Mouse (Mus musculus): ENCODE results near the gene Gm20388. TPM values are rescaled to one million over a fixed set of nuclear protein-coding genes. Genes with fewer than 3 reads are reported as not detected.

Gene Gm20388
- polyA plus RNA-seq, 1 experiment from 2014 or later: 7.4 TPM

GRCm38 (mm10) chr8:124045856-124046255 lies 4135.2 kb downstream of the Gm20388 start:
- 90% methylated on average over 8 of the region's 8 CpGs for WGBS
- H3K9ac ChIP-seq: no peak overlapping the region

GRCm38 (mm10) chr8:124052110-124052509 lies 4141.5 kb downstream of the Gm20388 start:
- H3K4me3 ChIP-seq (replicated peaks): no peak overlapping the region
- no peak overlapping the region for H3K9ac ChIP-seq
- 0 out of 2 replicates have a peak, but pooled peaks have one; percentile 12 for ATAC-seq (replicated peaks; ENCODE audit: low FRiP score)
- H3K36me3 ChIP-seq: peaks cover 23% of the 10 kb centered on the region
- H3K4me2 ChIP-seq: no peak overlapping the region
- H3K27ac ChIP-seq: no peak overlapping the region
- no peaks in the 10 kb centered on the region for H3K27me3 ChIP-seq
- no peaks in the 10 kb centered on the region for H3K4me1 ChIP-seq
- no peaks in the 10 kb centered on the region for H3K9me3 ChIP-seq (replicated peaks)
- WGBS: 19% methylated on average over 3 of the region's 3 CpGs

More at GRCm38 (mm10) chr8:124045856-124046255, 4135.2 kb downstream of the Gm20388 start:
- H3K27me3 ChIP-seq: no peaks in the 10 kb centered on the region
- no peak overlapping the region for H3K27ac ChIP-seq
- no peak for ATAC-seq (replicated peaks; ENCODE audit: low FRiP score)
- no peaks in the 10 kb centered on the region for H3K4me1 ChIP-seq
- H3K9me3 ChIP-seq (replicated peaks): no peaks in the 10 kb centered on the region
- H3K4me2 ChIP-seq: no peak overlapping the region
- H3K4me3 ChIP-seq (replicated peaks): no peak overlapping the region
- H3K36me3 ChIP-seq: peaks cover 75% of the 10 kb centered on the region

GRCm38 (mm10) chr8:124052568-124052967 lies 4141.9 kb downstream of the Gm20388 start:
- ATAC-seq (replicated peaks; ENCODE audit: low FRiP score): no peak
- WGBS: 39% methylated on average over 4 of the region's 4 CpGs

GRCm38 (mm10) chr8:124056832-124057655 lies 4146.4 kb downstream of the Gm20388 start:
- Histone ChIP-seq H3K27ac (no peak overlapping the region), H3K4me2 (no peak overlapping the region), H3K4me3 (replicated peaks) (no peak overlapping the region), H3K36me3 (no peaks in the 10 kb centered on the region), H3K9me3 (replicated peaks) (no peaks in the 10 kb centered on the region), H3K9ac (no peak overlapping the region), H3K27me3 (no peaks in the 10 kb centered on the region), H3K4me1 (no peaks in the 10 kb centered on the region)
- no peak for ATAC-seq (replicated peaks; ENCODE audit: low FRiP score)
- WGBS: 75% methylated on average over 11 of the region's 11 CpGs

More at GRCm38 (mm10) chr8:124052568-124052967, 4141.9 kb downstream of the Gm20388 start:
- Histone ChIP-seq H3K9ac (no peak overlapping the region), H3K4me1 (no peaks in the 10 kb centered on the region), H3K36me3 (peaks cover 18% of the 10 kb centered on the region), H3K27ac (no peak overlapping the region), H3K4me2 (no peak overlapping the region), H3K27me3 (no peaks in the 10 kb centered on the region), H3K9me3 (replicated peaks) (no peaks in the 10 kb centered on the region), H3K4me3 (replicated peaks) (no peak overlapping the region)

- no peak overlapping the region for H3K4me3 ChIP-seq (replicated peaks)
- no peak for ATAC-seq (replicated peaks; ENCODE audit: low FRiP score)
- H3K27ac ChIP-seq: no peak overlapping the region
- H3K36me3 ChIP-seq: no peaks in the 10 kb centered on the region
- 47% methylated on average over 4 of the region's 4 CpGs for WGBS
- no peak overlapping the region for H3K4me2 ChIP-seq
- 0 out of 2 replicates have a peak, but pooled peaks cover 2% of the 10 kb centered on the region for H3K27me3 ChIP-seq
- H3K9ac ChIP-seq: no peak overlapping the region
- peaks cover 14% of the 10 kb centered on the region for H3K4me1 ChIP-seq
- no peaks in the 10 kb centered on the region for H3K9me3 ChIP-seq (replicated peaks)
Observed at GRCm38 (mm10) chr8:124066325-124067058, 4155.9 kb downstream of the Gm20388 start.

- no peak overlapping the region for H3K4me2 ChIP-seq
- H3K27me3 ChIP-seq: 0 out of 2 replicates have a peak, but pooled peaks cover 5% of the 10 kb centered on the region
- ATAC-seq (replicated peaks; ENCODE audit: low FRiP score): no peak
- H3K27ac ChIP-seq: no peak overlapping the region
- peaks cover 14% of the 10 kb centered on the region for H3K4me1 ChIP-seq
- 78% methylated on average over 4 of the region's 4 CpGs for WGBS
- H3K36me3 ChIP-seq: no peaks in the 10 kb centered on the region
- no peak overlapping the region for H3K4me3 ChIP-seq (replicated peaks)
- H3K9me3 ChIP-seq (replicated peaks): no peaks in the 10 kb centered on the region
- H3K9ac ChIP-seq: no peak overlapping the region
Observed at GRCm38 (mm10) chr8:124067059-124067750, 4156.6 kb downstream of the Gm20388 start.

GRCm38 (mm10) chr8:124070363-124071324 lies 4160.0 kb downstream of the Gm20388 start:
- no peak overlapping the region for H3K4me3 ChIP-seq (replicated peaks)
- no peak overlapping the region for H3K27ac ChIP-seq
- no peak overlapping the region for H3K9ac ChIP-seq
- H3K4me1 ChIP-seq: peaks cover 15% of the 10 kb centered on the region
- H3K27me3 ChIP-seq: 0 out of 2 replicates have a peak, but pooled peaks cover 7% of the 10 kb centered on the region
- no peaks in the 10 kb centered on the region for H3K36me3 ChIP-seq
- WGBS: 30% methylated on average over 18 of the region's 18 CpGs
- H3K4me2 ChIP-seq: peak overlapping the region; percentile 16; the same call in 1 of the 2 replicates
- H3K9me3 ChIP-seq (replicated peaks): no peaks in the 10 kb centered on the region
- no peak for ATAC-seq (replicated peaks; ENCODE audit: low FRiP score)

GRCm38 (mm10) chr8:124075977-124076376 lies 4165.3 kb downstream of the Gm20388 start:
- Histone ChIP-seq H3K4me2 (no peak overlapping the region), H3K4me3 (replicated peaks) (no peak overlapping the region), H3K36me3 (no peaks in the 10 kb centered on the region), H3K9me3 (replicated peaks) (no peaks in the 10 kb centered on the region), H3K4me1 (peaks cover 19% of the 10 kb centered on the region), H3K27me3 (0 out of 2 replicates have a peak, but pooled peaks cover 7% of the 10 kb centered on the region), H3K27ac (no peak overlapping the region), H3K9ac (no peak overlapping the region)
- no peak for ATAC-seq (replicated peaks; ENCODE audit: low FRiP score)
- WGBS: 25% methylated on average over 8 of the region's 8 CpGs

GRCm38 (mm10) chr8:124076416-124076815 lies 4165.8 kb downstream of the Gm20388 start:
- no peak overlapping the region for H3K27ac ChIP-seq
- no peak overlapping the region for H3K4me2 ChIP-seq
- H3K4me3 ChIP-seq (replicated peaks): no peak overlapping the region
- no peaks in the 10 kb centered on the region for H3K9me3 ChIP-seq (replicated peaks)
- ATAC-seq (replicated peaks; ENCODE audit: low FRiP score): no peak
- H3K36me3 ChIP-seq: no peaks in the 10 kb centered on the region
- peaks cover 19% of the 10 kb centered on the region for H3K4me1 ChIP-seq
- 39% methylated on average over 3 of the region's 3 CpGs for WGBS
- H3K27me3 ChIP-seq: 0 out of 2 replicates have a peak, but pooled peaks cover 5% of the 10 kb centered on the region
- H3K9ac ChIP-seq: no peak overlapping the region

- H3K4me2 ChIP-seq: no peak overlapping the region
- no peak overlapping the region for H3K9ac ChIP-seq
- no peak overlapping the region for H3K4me3 ChIP-seq (replicated peaks)
- WGBS: 67% methylated on average over 8 of the region's 8 CpGs
- H3K36me3 ChIP-seq: no peaks in the 10 kb centered on the region
- no peak overlapping the region for H3K27ac ChIP-seq
- H3K4me1 ChIP-seq: peaks cover 19% of the 10 kb centered on the region
- 0 out of 2 replicates have a peak, but pooled peaks cover under 1% of the 10 kb centered on the region for H3K27me3 ChIP-seq
- H3K9me3 ChIP-seq (replicated peaks): no peaks in the 10 kb centered on the region
- no peak for ATAC-seq (replicated peaks; ENCODE audit: low FRiP score)
Observed at GRCm38 (mm10) chr8:124077377-124077776, 4166.7 kb downstream of the Gm20388 start.

- H3K4me2 ChIP-seq: no peak overlapping the region
- WGBS: 88% methylated on average over 10 of the region's 10 CpGs
- no peak for ATAC-seq (replicated peaks; ENCODE audit: low FRiP score)
- no peak overlapping the region for H3K9ac ChIP-seq
- H3K4me3 ChIP-seq (replicated peaks): no peak overlapping the region
- no peaks in the 10 kb centered on the region for H3K9me3 ChIP-seq (replicated peaks)
- H3K36me3 ChIP-seq: no peaks in the 10 kb centered on the region
- no peaks in the 10 kb centered on the region for H3K27me3 ChIP-seq
- H3K4me1 ChIP-seq: peaks cover 19% of the 10 kb centered on the region
- H3K27ac ChIP-seq: no peak overlapping the region
Observed at GRCm38 (mm10) chr8:124077998-124078397, 4167.4 kb downstream of the Gm20388 start.
